Mouse (Mus musculus): ENCODE results near the gene Cd33. TPM values are rescaled to one million over a fixed set of nuclear protein-coding genes. Genes with fewer than 3 reads are reported as not detected.

Cd33 gene
- polyA plus RNA-seq, 1 experiment from 2014 or later: 1.2 TPM

GRCm38 (mm10) chr7:43511707-43512478, 32.3 kb downstream of the Cd33 start:
- Histone ChIP-seq H3K4me3 (no peak overlapping the region), H3K4me2 (no peak overlapping the region), H3K27me3 (no peaks in the 10 kb centered on the region), H3K27ac (no peak overlapping the region), H3K4me1 (no peaks in the 10 kb centered on the region), H3K9me3 (no peaks in the 10 kb centered on the region), H3K9ac (no peak overlapping the region), H3K36me3 (no peaks in the 10 kb centered on the region)
- no peak for ATAC-seq (ENCODE audit: borderline replicate concordance, extremely low read depth, low FRiP score, low TSS enrichment)
- WGBS: 29% methylated on average over 4 of the region's 4 CpGs

GRCm38 (mm10) chr7:43495343-43496021, 48.7 kb downstream of the Cd33 start:
- no peak for ATAC-seq (ENCODE audit: borderline replicate concordance, extremely low read depth, low FRiP score, low TSS enrichment)
- Histone ChIP-seq H3K27me3 (no peaks in the 10 kb centered on the region), H3K4me3 (no peak overlapping the region), H3K9me3 (no peaks in the 10 kb centered on the region), H3K36me3 (no peaks in the 10 kb centered on the region), H3K27ac (no peak overlapping the region), H3K4me1 (no peaks in the 10 kb centered on the region), H3K4me2 (no peak overlapping the region), H3K9ac (no peak overlapping the region)
- 16% methylated on average over 21 of the region's 21 CpGs for WGBS

GRCm38 (mm10) chr7:43490861-43491260, 53.4 kb downstream of the Cd33 start:
- H3K9me3 ChIP-seq: no peaks in the 10 kb centered on the region
- H3K4me3 ChIP-seq: no peak overlapping the region
- H3K4me1 ChIP-seq: no peaks in the 10 kb centered on the region
- H3K27me3 ChIP-seq: 0 out of 2 replicates have a peak, but pooled peaks cover 7% of the 10 kb centered on the region
- no peak for ATAC-seq (ENCODE audit: borderline replicate concordance, extremely low read depth, low FRiP score, low TSS enrichment)
- H3K4me2 ChIP-seq: 0 out of 2 replicates have a peak overlapping the region, but pooled peaks have one; percentile 75
- no peaks in the 10 kb centered on the region for H3K36me3 ChIP-seq
- no peak overlapping the region for H3K27ac ChIP-seq
- no peak overlapping the region for H3K9ac ChIP-seq
- WGBS: 59% methylated on average over 9 of the region's 9 CpGs

GRCm38 (mm10) chr7:43490182-43490584, 54.0 kb downstream of the Cd33 start:
- Histone ChIP-seq H3K9me3 (no peaks in the 10 kb centered on the region), H3K27me3 (0 out of 2 replicates have a peak, but pooled peaks cover 7% of the 10 kb centered on the region), H3K4me2 (peak overlapping the region; percentile 75), H3K27ac (no peak overlapping the region), H3K9ac (peak overlapping the region; percentile 19; the same call in 1 of the 2 replicates), H3K4me1 (no peaks in the 10 kb centered on the region), H3K4me3 (peak overlapping the region; percentile 42), H3K36me3 (no peaks in the 10 kb centered on the region)
- 0% methylated on average over 12 of the region's 13 CpGs for WGBS
- ATAC-seq (ENCODE audit: borderline replicate concordance, extremely low read depth, low FRiP score, low TSS enrichment): peak; percentile 77; the same call in 1 of the 2 replicates

GRCm38 (mm10) chr7:43489631-43490125, 54.5 kb downstream of the Cd33 start, which contains the start of gene Iglon5:
Gene Iglon5 (minus strand): TSS chr7:43490075.
- H3K9ac ChIP-seq: peak within 1 kb of the TSS; percentile 19; the same call in 1 of the 2 replicates
- no peaks in the 10 kb centered on the region for H3K9me3 ChIP-seq
- WGBS: 2% methylated on average over 23 of the region's 41 CpGs

GRCm38 (mm10) chr7:43488646-43489045, 55.6 kb downstream of the Cd33 start:
- H3K4me3 ChIP-seq: no peak overlapping the region
- 0 out of 2 replicates have a peak, but pooled peaks cover 7% of the 10 kb centered on the region for H3K27me3 ChIP-seq
- no peaks in the 10 kb centered on the region for H3K4me1 ChIP-seq
- WGBS: 43% methylated on average over 5 of the region's 5 CpGs
- H3K9me3 ChIP-seq: no peaks in the 10 kb centered on the region
- no peaks in the 10 kb centered on the region for H3K36me3 ChIP-seq
- H3K27ac ChIP-seq: no peak overlapping the region
- no peak for ATAC-seq (ENCODE audit: borderline replicate concordance, extremely low read depth, low FRiP score, low TSS enrichment)
- H3K9ac ChIP-seq: no peak overlapping the region
- H3K4me2 ChIP-seq: no peak overlapping the region

More at GRCm38 (mm10) chr7:43489631-43490125, 54.5 kb downstream of the Cd33 start, which contains the start of gene Iglon5:
- peak; percentile 33; the same call in 1 of the 2 replicates for ATAC-seq (ENCODE audit: borderline replicate concordance, extremely low read depth, low FRiP score, low TSS enrichment)
- H3K27ac ChIP-seq: no peak within 1 kb of the TSS
- H3K4me3 ChIP-seq: peak within 1 kb of the TSS; percentile 42
- H3K4me1 ChIP-seq: no peaks in the 10 kb centered on the region
- H3K4me2 ChIP-seq: peak within 1 kb of the TSS; percentile 75
- 0 out of 2 replicates have a peak, but pooled peaks cover 7% of the 10 kb centered on the region for H3K27me3 ChIP-seq
- H3K36me3 ChIP-seq: no peaks in the 10 kb centered on the region

- 3% methylated on average over 10 of the region's 10 CpGs for WGBS
- Histone ChIP-seq H3K9me3 (no peaks in the 10 kb centered on the region), H3K9ac (no peak overlapping the region), H3K4me1 (peaks cover 3% of the 10 kb centered on the region; the same call in 1 of the 2 replicates), H3K4me3 (no peak overlapping the region), H3K27me3 (peaks cover 1% of the 10 kb centered on the region; the same call in 1 of the 2 replicates), H3K27ac (no peak overlapping the region), H3K36me3 (no peaks in the 10 kb centered on the region), H3K4me2 (no peak overlapping the region)
- no peak for ATAC-seq (ENCODE audit: borderline replicate concordance, extremely low read depth, low FRiP score, low TSS enrichment)
These were observed 61.0 kb downstream of the Cd33 start for GRCm38 (mm10) chr7:43483236-43483635.

- WGBS: 47% methylated on average over 8 of the region's 8 CpGs
These were observed 62.0 kb downstream of the Cd33 start for GRCm38 (mm10) chr7:43482090-43482716.

GRCm38 (mm10) chr7:43481191-43481590, 63.0 kb downstream of the Cd33 start:
- Histone ChIP-seq H3K27ac (no peak overlapping the region), H3K4me2 (no peak overlapping the region), H3K27me3 (peaks cover 20% of the 10 kb centered on the region), H3K4me1 (peaks cover 3% of the 10 kb centered on the region; the same call in 1 of the 2 replicates), H3K36me3 (no peaks in the 10 kb centered on the region), H3K9ac (no peak overlapping the region), H3K4me3 (no peak overlapping the region), H3K9me3 (no peaks in the 10 kb centered on the region)
- ATAC-seq (ENCODE audit: borderline replicate concordance, extremely low read depth, low FRiP score, low TSS enrichment): no peak
- WGBS: 64% methylated on average over 3 of the region's 3 CpGs

More at GRCm38 (mm10) chr7:43482090-43482716, 62.0 kb downstream of the Cd33 start:
- Histone ChIP-seq H3K4me2 (no peak overlapping the region), H3K9me3 (no peaks in the 10 kb centered on the region), H3K4me3 (no peak overlapping the region), H3K27me3 (peaks cover 11% of the 10 kb centered on the region), H3K27ac (no peak overlapping the region), H3K4me1 (peaks cover 3% of the 10 kb centered on the region; the same call in 1 of the 2 replicates), H3K36me3 (no peaks in the 10 kb centered on the region), H3K9ac (no peak overlapping the region)
- ATAC-seq (ENCODE audit: borderline replicate concordance, extremely low read depth, low FRiP score, low TSS enrichment): peak; percentile 61; the same call in 1 of the 2 replicates

GRCm38 (mm10) chr7:43476376-43476775, 67.9 kb downstream of the Cd33 start:
- 7% methylated on average over 13 of the region's 13 CpGs for WGBS
- no peaks in the 10 kb centered on the region for H3K9me3 ChIP-seq
- ATAC-seq (ENCODE audit: borderline replicate concordance, extremely low read depth, low FRiP score, low TSS enrichment): no peak
- no peaks in the 10 kb centered on the region for H3K36me3 ChIP-seq
- H3K4me2 ChIP-seq: no peak overlapping the region
- H3K27ac ChIP-seq: no peak overlapping the region
- H3K27me3 ChIP-seq: peaks cover 33% of the 10 kb centered on the region
- H3K4me3 ChIP-seq: no peak overlapping the region
- H3K9ac ChIP-seq: no peak overlapping the region
- 0 out of 2 replicates have a peak, but pooled peaks cover 3% of the 10 kb centered on the region for H3K4me1 ChIP-seq

GRCm38 (mm10) chr7:43475706-43476105, 68.5 kb downstream of the Cd33 start:
- no peak overlapping the region for H3K4me3 ChIP-seq
- WGBS: 12% methylated on average over 23 of the region's 23 CpGs

More at GRCm38 (mm10) chr7:43475706-43476105, 68.5 kb downstream of the Cd33 start:
- peaks cover 33% of the 10 kb centered on the region for H3K27me3 ChIP-seq
- no peak overlapping the region for H3K4me2 ChIP-seq
- no peak for ATAC-seq (ENCODE audit: borderline replicate concordance, extremely low read depth, low FRiP score, low TSS enrichment)
- 0 out of 2 replicates have a peak, but pooled peaks cover 3% of the 10 kb centered on the region for H3K4me1 ChIP-seq
- H3K9ac ChIP-seq: no peak overlapping the region
- H3K36me3 ChIP-seq: no peaks in the 10 kb centered on the region
- H3K9me3 ChIP-seq: no peaks in the 10 kb centered on the region
- no peak overlapping the region for H3K27ac ChIP-seq
